Mouse (Mus musculus) intestine, postnatal 0 days (tissue): Measurements from ENCODE around the gene Sema4b. TPM values are rescaled to one million over a fixed set of nuclear protein-coding genes. Genes with fewer than 3 reads are reported as not detected.

Experiments
- ATAC-seq: fragments of 200-750 bp; cut with Nextera tagmentation; 2 replicates; pipeline ENCODE4 v1.8.0; 2017; ENCODE audit warnings: mild to moderate bottlenecking, moderate TSS enrichment, moderate library complexity
- H3K27ac ChIP-seq: fragments of 300-500 bp; sonication (generic); 2 replicates; pipeline ENCODE4 v1.5.1; 2014; ENCODE audit warnings: mild to moderate bottlenecking, low read depth, low read length, moderate library complexity
- H3K27me3 ChIP-seq: fragments of 300-500 bp; sonication (generic); replicated peaks from 2 replicates; pipeline ENCODE4 v1.6.1; 2014; ENCODE audit warnings: low read length, mixed read lengths; ENCODE audit not compliant: control insufficient read depth, insufficient read depth
- H3K36me3 ChIP-seq: fragments of 300-500 bp; sonication (generic); 2 replicates; pipeline ENCODE4 v1.6.1; 2014; ENCODE audit warnings: mild to moderate bottlenecking, moderate library complexity; ENCODE audit not compliant: control insufficient read depth, insufficient read depth
- H3K4me1 ChIP-seq: fragments of 300-500 bp; sonication (generic); replicated peaks from 2 replicates; pipeline ENCODE4 v1.6.1; 2014; ENCODE audit warnings: antibody characterized with exemption, low read length, mixed read lengths; ENCODE audit not compliant: control insufficient read depth, insufficient read depth
- H3K4me2 ChIP-seq: fragments of 300-500 bp; sonication (generic); replicated peaks from 2 replicates; pipeline ENCODE4 v1.6.1; 2014; ENCODE audit warnings: low read depth, mild to moderate bottlenecking, moderate library complexity
- H3K4me3 ChIP-seq: fragments of 300-500 bp; sonication (generic); 2 replicates; pipeline ENCODE4 v1.5.1; 2014; ENCODE audit warnings: low read depth, low read length
- H3K9ac ChIP-seq: fragments of 300-500 bp; sonication (generic); 2 replicates; pipeline ENCODE4 v1.6.1; 2014; ENCODE audit warnings: mild to moderate bottlenecking, low read depth, low read length
- H3K9me3 ChIP-seq: fragments of 300-500 bp; sonication (generic); 2 replicates; pipeline ENCODE4 v1.6.1; 2016; ENCODE audit warnings: mixed run types; ENCODE audit not compliant: control insufficient read depth
- CTCF ChIP-seq: sonication (generic); IDR thresholded peaks from 2 replicates; pipeline ENCODE4 v1.5.1; 2016; ENCODE audit warnings: low read depth, mild to moderate bottlenecking, control low read depth, antibody characterized with exemption, moderate library complexity
- WGBS: fragments of 180-500 bp; shearing (Covaris S2); extraction: QIAGEN DNeasy Blood & Tissue Kit; methylation state at CpG from one replicate; pipeline ENCODE4 v1.1.7; 2014; 5-methylcytosine and 5-hydroxymethylcytosine counted together
- polyA plus RNA-seq: library from polyadenylated mRNA; unstranded; fragments of >200 nt; fragmentation: Nextera tagmentation; extraction: Ambion mirVana; gene quantifications from 2 replicates; pipeline ENCODE4 v1.2.1, GENCODE M21; 2015

Sema4b gene
- polyA plus RNA-seq, 1 experiment from 2014 or later = 23.1 TPM

DNA sequence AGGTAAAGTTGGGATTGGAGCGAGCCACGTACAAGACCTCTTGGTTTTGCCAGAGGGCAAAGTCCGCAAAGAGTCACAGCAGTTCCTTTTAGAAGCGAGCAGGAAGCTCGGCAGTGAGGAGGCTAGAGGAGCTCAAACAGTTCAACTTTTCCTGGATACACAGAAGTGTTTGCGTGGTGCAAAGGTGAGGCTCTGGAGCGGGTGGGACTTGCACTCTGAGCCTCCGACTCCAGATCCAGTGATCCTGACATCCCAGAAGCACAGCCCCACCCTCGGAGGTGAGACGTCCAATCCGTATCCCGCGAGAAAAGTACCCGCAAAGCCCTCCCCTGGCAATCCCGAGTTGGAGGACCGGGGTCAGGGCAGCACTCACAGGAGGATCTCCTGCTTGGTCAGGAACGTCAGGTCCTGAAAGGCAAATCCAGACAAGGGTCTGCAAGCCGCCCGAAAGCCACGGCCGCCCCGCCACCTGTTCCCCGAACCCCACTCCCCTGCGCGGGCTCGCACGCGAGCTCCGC lies 45.4 kb downstream of the Sema4b start:
- under 1% methylated on average over 29 of the region's 29 CpGs for WGBS
- H3K27me3 ChIP-seq = no peaks in the 10 kb centered on the region
- peak; percentile 84 for ATAC-seq

DNA sequence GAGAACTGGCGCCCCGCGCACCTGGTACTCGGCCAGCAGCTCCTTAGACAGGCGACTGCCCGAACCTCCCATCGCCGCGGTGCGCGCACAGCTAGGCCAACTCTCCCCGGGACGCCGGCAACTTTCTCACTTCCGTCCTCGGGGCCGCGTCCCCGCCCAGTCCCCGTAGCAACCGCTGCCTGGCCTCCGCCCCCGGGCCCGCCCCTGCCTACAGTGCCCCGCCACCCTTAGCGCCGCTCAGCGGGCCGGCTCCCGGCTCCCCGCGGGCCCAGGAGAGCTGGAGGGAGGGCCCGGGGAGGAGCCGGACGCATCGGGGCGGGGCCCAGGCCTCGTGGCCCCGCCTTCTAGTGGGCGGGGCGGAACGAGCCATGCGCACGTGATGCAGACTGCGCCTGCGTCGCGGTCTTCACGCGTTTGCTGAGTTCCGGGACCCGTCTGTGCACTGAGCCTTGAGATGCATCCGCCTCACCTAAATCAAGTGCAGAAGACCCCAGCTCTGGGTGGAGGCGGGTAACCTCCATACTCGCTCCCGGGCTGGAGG lies 45.9 kb downstream of the Sema4b start, which contains the start of the genes Cib1 and Gdpgp1:
Cib1 (minus strand) TSS at position 325 of the 541 bp plus-strand sequence.
Gdpgp1 (plus strand) TSS at position 377 of the 541 bp plus-strand sequence.
- peak within 1 kb of the TSS; percentile 88 for H3K4me2 ChIP-seq
- peaks cover 13% of the 10 kb centered on the region for H3K36me3 ChIP-seq
- H3K9ac ChIP-seq = peak within 1 kb of the TSS; percentile 79
- H3K4me1 ChIP-seq = 0 out of 2 replicates have a peak, but pooled peaks cover 4% of the 10 kb centered on the region
- TF ChIP-seq CTCF = peak; percentile 18
- no peaks in the 10 kb centered on the region for H3K27me3 ChIP-seq
- ATAC-seq = peak; percentile 96
- no peaks in the 10 kb centered on the region for H3K9me3 ChIP-seq
- peak within 1 kb of the TSS; percentile 71 for H3K4me3 ChIP-seq
- under 1% methylated on average over 55 of the region's 56 CpGs for WGBS
- peak within 1 kb of the TSS; percentile 98 for H3K27ac ChIP-seq

More for the DNA sequence above, 45.4 kb downstream of the Sema4b start:
- Histone ChIP-seq H3K4me3 (peak overlapping the region; percentile 71), H3K9me3 (no peaks in the 10 kb centered on the region), H3K9ac (peak overlapping the region; percentile 79), H3K36me3 (peaks cover 18% of the 10 kb centered on the region), H3K4me1 (0 out of 2 replicates have a peak, but pooled peaks cover 4% of the 10 kb centered on the region), H3K4me2 (peak overlapping the region; percentile 88), H3K27ac (peak overlapping the region; percentile 98)
- TF ChIP-seq CTCF = no peak

DNA sequence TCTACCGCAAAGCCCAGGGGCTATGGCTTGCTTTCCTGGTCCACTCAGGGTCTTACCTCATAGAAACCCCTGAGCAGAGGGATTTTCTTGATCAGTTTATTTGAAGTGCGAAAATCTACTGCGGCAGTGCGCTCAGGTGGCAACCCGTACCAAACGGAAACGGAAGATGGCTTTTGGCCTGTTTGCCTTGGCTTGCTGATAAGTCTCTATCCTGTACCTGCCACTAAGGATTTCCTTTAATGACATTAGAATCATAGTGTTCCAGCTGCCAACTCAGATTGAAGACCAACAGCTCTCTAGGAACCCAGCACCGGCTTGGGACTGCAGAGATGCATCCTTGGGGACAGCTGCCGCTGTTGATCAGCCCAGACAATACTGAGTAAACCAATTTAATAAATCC lies 47.2 kb downstream of the Sema4b start:
- H3K27me3 ChIP-seq = no peaks in the 10 kb centered on the region
- H3K36me3 ChIP-seq = peaks cover 9% of the 10 kb centered on the region
- TF ChIP-seq CTCF = no peak

DNA sequence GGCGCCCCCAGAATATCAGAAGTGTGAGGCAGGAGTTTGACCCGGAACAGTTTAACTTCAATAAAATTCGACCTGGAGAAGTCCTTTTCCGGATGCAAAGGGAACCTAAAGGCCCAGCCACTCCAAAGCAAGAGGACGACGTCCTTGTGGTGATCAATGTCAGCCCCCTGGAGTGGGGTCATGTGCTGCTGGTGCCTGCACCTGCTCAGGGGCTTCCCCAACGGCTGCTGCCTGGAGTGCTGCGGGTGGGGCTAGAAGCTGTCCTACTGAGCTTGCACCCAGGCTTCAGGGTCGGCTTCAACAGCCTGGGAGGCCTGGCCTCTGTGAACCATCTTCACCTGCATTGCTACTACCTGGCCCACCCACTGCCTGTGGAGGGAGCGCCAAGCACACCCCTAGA lies 51.9 kb downstream of the Sema4b start:
- H3K9ac ChIP-seq = no peak overlapping the region
- no peak for ATAC-seq
- H3K4me2 ChIP-seq = no peak overlapping the region
- H3K4me1 ChIP-seq = 0 out of 2 replicates have a peak, but pooled peaks cover 4% of the 10 kb centered on the region
- H3K36me3 ChIP-seq = peaks cover 27% of the 10 kb centered on the region
- H3K9me3 ChIP-seq = no peaks in the 10 kb centered on the region
- no peak overlapping the region for H3K4me3 ChIP-seq
- H3K27me3 ChIP-seq = no peaks in the 10 kb centered on the region
- no peak for TF ChIP-seq CTCF
- WGBS = 86% methylated on average over 10 of the region's 10 CpGs
- H3K27ac ChIP-seq = no peak overlapping the region

More for the DNA sequence above, 47.2 kb downstream of the Sema4b start:
- Histone ChIP-seq H3K4me3 (peak overlapping the region; percentile 71), H3K9me3 (no peaks in the 10 kb centered on the region), H3K4me2 (peak overlapping the region; percentile 88), H3K4me1 (0 out of 2 replicates have a peak, but pooled peaks cover 4% of the 10 kb centered on the region), H3K27ac (no peak overlapping the region), H3K9ac (peak overlapping the region; percentile 72; the same call in 1 of the 2 replicates)
- ATAC-seq = no peak
- 49% methylated on average over 9 of the region's 9 CpGs for WGBS

DNA sequence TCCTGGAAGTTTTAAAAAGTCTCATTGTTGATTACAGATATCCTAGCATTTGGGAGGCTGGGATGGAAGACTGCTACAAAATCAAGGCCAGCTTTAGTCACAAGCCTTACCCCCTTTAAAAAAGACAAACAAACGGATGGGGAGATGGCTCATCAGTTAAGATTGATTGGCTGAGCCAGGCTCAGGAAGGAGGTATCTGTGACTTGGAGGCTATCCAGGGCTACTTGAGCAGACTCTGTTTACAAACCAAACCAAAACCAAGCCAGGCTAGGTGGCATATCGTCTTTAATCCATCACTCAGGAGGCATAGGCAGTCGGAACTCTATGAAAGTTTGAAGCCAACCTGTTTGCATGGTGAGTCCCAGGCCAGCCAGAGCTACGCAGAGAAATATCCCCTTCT lies 55.0 kb downstream of the Sema4b start:
- no peak for ATAC-seq
- H3K36me3 ChIP-seq = peaks cover 27% of the 10 kb centered on the region
- H3K4me2 ChIP-seq = no peak overlapping the region
- 0 out of 2 replicates have a peak overlapping the region, but pooled peaks have one; percentile 42 for H3K27ac ChIP-seq
- no peak overlapping the region for H3K4me3 ChIP-seq
- peak overlapping the region; percentile 7; the same call in 1 of the 2 replicates for H3K9ac ChIP-seq
- H3K27me3 ChIP-seq = no peaks in the 10 kb centered on the region
- no peaks in the 10 kb centered on the region for H3K4me1 ChIP-seq
- H3K9me3 ChIP-seq = no peaks in the 10 kb centered on the region
- WGBS = 59% methylated on average over 4 of the region's 4 CpGs
- TF ChIP-seq CTCF = no peak

DNA sequence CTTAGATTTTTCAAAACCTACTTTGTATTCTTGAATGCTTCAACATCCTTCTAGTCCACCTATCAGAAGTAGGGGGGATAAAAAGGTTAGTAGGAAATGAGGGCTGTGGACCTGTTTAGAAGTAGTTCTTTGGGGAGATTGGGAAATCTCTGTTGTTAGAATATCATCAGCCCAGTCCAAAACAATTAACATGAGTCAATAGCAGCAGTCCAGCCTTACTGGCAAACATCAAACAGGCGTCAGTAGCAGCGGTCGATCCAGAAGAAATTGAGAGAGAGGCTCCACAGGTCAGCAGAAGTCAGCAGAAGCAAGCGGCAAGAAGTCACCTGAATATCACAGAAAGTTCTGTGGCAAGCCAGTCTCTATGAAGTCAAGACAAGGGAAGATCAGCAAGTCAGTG lies 58.2 kb downstream of the Sema4b start:
- Histone ChIP-seq H3K36me3 (peaks cover 8% of the 10 kb centered on the region; the same call in 1 of the 2 replicates), H3K27ac (no peak overlapping the region), H3K27me3 (no peaks in the 10 kb centered on the region), H3K4me1 (no peaks in the 10 kb centered on the region), H3K4me2 (no peak overlapping the region), H3K9me3 (no peaks in the 10 kb centered on the region), H3K9ac (no peak overlapping the region), H3K4me3 (no peak overlapping the region)
- no peak for TF ChIP-seq CTCF
- no peak for ATAC-seq
- 91% methylated on average over 4 of the region's 4 CpGs for WGBS
